Mouse (Mus musculus): ENCODE results near the gene Rassf10. TPM values are rescaled to one million over a fixed set of nuclear protein-coding genes. Genes with fewer than 3 reads are reported as not detected.

Gene Rassf10
- total RNA-seq, 4 experiments from 2014 or later = 0.59 to 0.98 (median 0.78) TPM

GRCm38 (mm10) chr7:112956961-112957360 is 3.2 kb downstream of the Rassf10 start:
- no peak for DNase-seq (ENCODE audit: low spot score in 2 of 2)

GRCm38 (mm10) chr7:112957630-112958029 is 3.9 kb downstream of the Rassf10 start:
- no peak for DNase-seq (ENCODE audit: low spot score in 2 of 2)

GRCm38 (mm10) chr7:112966382-112966781 is 12.6 kb downstream of the Rassf10 start:
- no peak for DNase-seq (ENCODE audit: low spot score in 2 of 2)

GRCm38 (mm10) chr7:112966786-112967185 is 13.0 kb downstream of the Rassf10 start:
- DNase-seq (ENCODE audit: low spot score in 2 of 2) = no peak

GRCm38 (mm10) chr7:112983316-112983715 is 29.6 kb downstream of the Rassf10 start:
- DNase-seq (ENCODE audit: low spot score in 2 of 2) = no peak

GRCm38 (mm10) chr7:112984704-112985577 is 31.2 kb downstream of the Rassf10 start:
- DNase-seq (ENCODE audit: low spot score in 2 of 2) = no peak

- DNase-seq (ENCODE audit: low spot score in 2 of 2) = no peak
These were observed 31.8 kb downstream of the Rassf10 start for GRCm38 (mm10) chr7:112985578-112985949.

GRCm38 (mm10) chr7:112992928-112993327 is 39.2 kb downstream of the Rassf10 start:
- no peak for DNase-seq (ENCODE audit: low spot score in 2 of 2)

GRCm38 (mm10) chr7:113003565-113004255 is 49.9 kb downstream of the Rassf10 start:
- DNase-seq (ENCODE audit: low spot score in 2 of 2) = no peak

GRCm38 (mm10) chr7:113005726-113006125 is 52.0 kb downstream of the Rassf10 start:
- DNase-seq (ENCODE audit: low spot score in 2 of 2) = no peak
